Mouse (Mus musculus): ENCODE measurements around the gene Chtf18.

DNA sequence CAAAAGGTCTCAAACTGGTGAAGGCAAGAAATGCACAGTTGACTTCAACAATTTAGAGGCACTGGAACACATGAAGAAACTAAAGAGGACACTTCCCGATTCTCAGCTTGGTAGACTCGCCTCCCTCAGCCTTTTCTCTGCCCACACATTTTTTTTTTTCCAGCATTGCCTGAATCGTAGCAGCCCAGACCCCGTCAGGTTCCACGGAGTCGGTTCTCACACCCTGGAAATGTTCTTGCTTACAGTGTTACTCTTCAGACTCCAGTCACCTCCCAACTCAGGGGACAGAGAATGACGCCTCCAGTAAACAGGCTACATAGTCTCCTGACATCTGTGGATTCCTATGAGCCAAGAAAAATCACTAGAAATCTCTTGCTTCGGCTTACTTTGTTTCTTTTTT is 32.9 kb upstream of the Chtf18 start:
- no peak for TF ChIP-seq TAL1 (IDR thresholded peaks at IDR 0.05; ENCODE audit: low read length)
- no peak for TF ChIP-seq GATA1 (IDR thresholded peaks at IDR 0.05; ENCODE audit: low read length)
